Mouse (Mus musculus) retina, postnatal 1 day (tissue): ENCODE measurements around the gene Tcf7l2.
A peak's percentile ranks its signal among the peaks of the same experiment; 100 is the strongest.

Experiments
- DNase-seq: peaks from one replicate; pipeline ENCODE4 v3.0.0-alpha.2; 2012

Gene Tcf7l2

GRCm38 (mm10) chr19:55867255-55867654 is 125.6 kb downstream of the Tcf7l2 start:
- no peak for DNase-seq

- DNase-seq = no peak
Measured at GRCm38 (mm10) chr19:55867905-55868304, 126.3 kb downstream of the Tcf7l2 start.

GRCm38 (mm10) chr19:55868597-55868996 is 127.0 kb downstream of the Tcf7l2 start:
- DNase-seq = no peak

DNA sequence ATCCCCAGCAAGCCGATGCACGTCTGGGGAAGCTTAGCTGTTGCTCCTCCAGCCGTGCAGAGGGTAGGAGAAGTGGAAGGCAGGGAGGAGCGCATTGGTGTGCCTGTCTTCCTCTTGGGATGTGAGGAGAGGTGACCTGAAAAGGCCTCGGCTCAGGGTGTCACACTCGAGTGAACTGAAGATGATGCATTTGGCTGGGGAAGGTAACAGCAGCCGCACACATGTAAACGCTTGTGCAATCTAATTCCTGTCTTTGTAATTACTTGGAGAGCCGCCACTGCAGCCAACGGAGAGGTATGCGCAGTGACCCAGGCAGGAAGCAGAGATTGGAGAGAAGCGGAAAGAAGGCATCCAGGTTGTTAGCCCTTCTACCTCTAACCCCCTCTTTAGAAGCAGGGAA is 129.2 kb downstream of the Tcf7l2 start:
- no peak for DNase-seq

DNA sequence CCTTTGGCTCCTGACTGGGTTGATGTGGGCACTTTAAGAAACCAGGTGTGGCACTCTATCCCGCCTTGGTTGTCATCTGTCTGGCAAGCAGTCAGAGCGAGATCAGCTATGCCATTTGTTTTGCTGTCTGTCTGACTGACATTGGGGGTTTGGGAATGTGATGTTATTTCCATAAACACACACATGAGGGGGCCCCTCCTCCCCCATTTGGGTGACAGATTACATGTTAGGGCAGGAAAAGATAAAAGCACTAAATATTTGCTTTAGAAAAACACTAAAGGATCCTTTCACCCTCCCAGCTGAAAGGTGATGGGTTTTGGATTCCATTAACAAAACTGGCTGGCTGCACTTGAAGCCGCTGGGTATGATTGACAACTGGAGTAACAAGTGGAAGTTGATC is 129.9 kb downstream of the Tcf7l2 start:
- no peak for DNase-seq

DNA sequence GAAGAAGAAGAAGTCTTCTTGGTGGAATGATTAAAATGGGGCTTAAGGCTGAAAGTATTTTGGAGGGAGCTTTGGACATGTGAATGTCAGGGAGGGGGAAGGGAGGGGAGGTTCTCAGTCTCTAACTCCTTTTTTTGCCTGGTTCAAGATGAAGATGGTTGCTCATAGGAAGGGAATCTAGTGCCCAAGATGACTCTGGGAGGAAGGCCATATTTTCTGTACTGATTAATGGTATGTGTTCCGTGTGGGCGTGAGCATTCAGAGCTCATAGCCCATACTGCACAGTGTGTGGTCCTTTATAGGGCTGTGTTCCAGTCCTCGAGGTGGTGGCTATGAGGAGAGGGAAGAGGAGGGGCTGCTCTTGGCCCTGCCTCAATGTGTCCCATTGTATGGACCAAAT is 131.6 kb downstream of the Tcf7l2 start:
- no peak for DNase-seq

DNA sequence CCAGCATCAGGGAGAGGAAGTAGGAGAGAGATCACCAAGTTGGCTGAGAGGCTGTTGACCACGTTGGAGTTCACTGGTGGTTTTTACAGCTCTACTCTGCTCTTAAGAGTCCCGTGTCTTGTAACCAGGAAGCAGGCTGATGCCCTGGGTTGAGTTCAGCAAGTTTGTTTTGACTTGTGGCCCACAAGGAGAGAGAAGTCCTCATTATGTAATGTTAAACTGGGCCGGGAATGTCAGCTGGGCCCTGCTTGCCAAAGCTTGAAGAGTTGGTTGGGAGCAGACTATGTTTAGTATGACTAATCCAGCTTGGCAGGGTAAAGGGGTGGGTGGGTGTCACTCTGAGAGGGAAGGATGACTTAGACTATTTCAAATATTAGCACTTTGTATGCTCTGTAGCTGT is 134.9 kb downstream of the Tcf7l2 start:
- no peak for DNase-seq

GRCm38 (mm10) chr19:55877404-55877915 is 135.8 kb downstream of the Tcf7l2 start:
- DNase-seq = peak; percentile 85

- no peak for DNase-seq
Measured at GRCm38 (mm10) chr19:55880664-55881359, 139.2 kb downstream of the Tcf7l2 start.

DNA sequence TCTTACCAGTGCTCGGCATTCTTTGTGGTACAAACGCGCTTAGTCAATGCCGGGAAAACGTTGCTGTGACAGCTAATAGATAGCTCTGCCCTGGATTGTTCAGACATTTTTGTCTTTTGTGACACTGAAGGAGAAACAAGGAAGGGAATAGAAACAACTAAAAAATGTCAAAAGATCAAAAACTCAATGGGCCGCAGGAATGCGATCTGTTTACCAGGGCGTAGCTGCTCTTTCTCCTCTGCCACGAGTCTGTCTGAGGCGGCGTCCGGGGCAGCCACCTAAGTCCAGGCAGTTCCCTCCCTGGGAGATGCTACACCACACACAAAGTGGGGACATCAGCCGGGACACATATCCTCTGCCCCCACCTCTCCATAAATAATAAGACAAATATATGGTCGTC is 144.9 kb downstream of the Tcf7l2 start:
- DNase-seq = no peak

DNA sequence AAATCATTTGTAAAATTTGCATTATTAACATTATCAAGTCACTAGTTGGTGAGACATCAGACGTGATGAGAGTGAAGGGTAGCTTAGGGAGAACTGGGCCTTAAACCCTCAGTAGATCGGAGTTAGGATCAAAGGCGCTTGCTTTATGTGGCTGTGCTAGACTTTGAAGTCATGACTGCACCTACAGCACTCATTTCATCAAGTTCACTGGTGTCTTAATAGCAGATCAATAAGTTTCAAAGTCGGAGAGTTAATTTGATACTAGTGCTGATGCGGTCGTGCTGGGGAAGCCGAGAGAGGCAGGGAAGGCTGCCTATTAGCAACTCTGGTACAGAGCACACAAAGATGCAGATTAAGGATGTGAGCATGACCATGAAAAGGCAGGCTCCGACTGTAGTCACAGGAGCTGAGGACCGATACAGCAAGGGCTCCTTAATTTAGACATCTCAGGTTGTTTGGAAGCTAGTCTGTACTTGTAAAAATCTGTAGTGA is 150.1 kb downstream of the Tcf7l2 start:
- DNase-seq = no peak

- DNase-seq = no peak
Measured at GRCm38 (mm10) chr19:55893557-55893956, 151.9 kb downstream of the Tcf7l2 start.

GRCm38 (mm10) chr19:55894396-55894795 is 152.8 kb downstream of the Tcf7l2 start:
- no peak for DNase-seq

- DNase-seq = peak; percentile 83
Measured at GRCm38 (mm10) chr19:55895317-55895716, 153.7 kb downstream of the Tcf7l2 start.

DNA sequence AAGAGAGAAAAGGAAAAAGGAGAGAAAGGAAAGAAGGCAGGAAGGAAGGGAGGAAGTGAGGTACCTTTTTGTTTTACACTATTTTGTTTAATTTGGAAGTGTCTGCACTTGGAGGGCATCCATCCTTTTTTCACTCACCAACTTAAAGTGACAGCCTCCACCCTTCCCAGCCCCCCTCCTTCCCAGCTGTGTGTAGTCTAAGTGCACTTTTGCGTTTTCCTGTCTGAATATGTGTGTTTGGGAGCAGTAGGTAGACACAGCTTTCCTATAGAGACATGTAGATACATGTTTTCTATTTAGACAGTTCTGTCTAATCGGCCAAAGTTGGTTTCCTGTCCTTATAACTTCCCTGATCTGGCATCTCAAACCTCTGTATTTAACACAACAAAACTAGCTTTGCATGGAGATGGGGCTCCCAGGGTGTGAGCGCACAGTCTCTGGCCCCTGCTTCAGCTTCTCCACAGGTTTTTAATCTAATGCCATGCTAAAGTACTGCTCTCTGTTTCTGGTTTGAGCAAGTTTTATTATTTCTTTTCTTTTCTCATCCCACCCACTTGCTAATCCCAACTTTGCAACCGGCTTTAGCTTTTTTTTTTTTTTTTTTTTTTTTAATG is 154.3 kb downstream of the Tcf7l2 start:
- no peak for DNase-seq

DNA sequence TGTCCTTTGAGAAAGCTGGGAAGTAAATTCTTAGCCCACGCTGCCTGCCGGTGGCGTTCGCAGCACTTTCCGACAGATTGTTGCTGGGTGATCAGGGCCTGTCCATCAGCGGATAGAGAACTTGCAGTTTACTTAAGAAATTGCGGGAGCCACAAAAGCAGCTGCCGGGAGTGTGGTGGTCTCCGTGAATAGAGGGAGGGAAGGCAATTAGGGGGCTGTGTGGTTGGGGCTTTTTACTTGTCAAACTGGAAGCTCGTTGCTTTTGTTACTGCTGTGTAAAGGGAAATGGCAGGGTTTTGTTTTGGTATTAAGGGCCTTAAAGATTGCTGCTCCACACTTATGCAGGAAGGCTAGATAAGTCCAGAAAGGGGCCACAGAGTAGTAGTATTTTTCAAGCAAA is 155.0 kb downstream of the Tcf7l2 start:
- no peak for DNase-seq

GRCm38 (mm10) chr19:55902573-55903385 is 161.2 kb downstream of the Tcf7l2 start:
- no peak for DNase-seq

DNA sequence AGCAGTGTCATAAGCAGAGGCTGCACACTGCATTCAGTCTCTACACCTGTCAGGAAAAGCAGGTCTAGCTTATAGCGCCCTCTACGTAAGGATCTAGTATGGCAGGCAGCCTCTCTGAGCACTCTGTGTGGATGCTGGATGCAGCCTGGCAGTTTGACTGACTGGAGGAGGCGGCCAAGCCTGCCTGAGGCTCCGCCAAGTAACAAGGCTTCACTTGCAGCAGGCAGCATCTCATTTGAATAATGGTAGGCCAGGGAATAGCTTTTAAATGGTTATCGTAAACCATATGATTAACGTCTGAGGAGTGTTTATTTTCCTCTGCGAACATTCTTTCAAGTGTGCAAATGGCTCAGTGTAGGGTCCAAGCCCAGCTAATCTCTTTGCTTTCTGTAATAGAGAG is 167.4 kb downstream of the Tcf7l2 start:
- DNase-seq = peak; percentile 55

DNA sequence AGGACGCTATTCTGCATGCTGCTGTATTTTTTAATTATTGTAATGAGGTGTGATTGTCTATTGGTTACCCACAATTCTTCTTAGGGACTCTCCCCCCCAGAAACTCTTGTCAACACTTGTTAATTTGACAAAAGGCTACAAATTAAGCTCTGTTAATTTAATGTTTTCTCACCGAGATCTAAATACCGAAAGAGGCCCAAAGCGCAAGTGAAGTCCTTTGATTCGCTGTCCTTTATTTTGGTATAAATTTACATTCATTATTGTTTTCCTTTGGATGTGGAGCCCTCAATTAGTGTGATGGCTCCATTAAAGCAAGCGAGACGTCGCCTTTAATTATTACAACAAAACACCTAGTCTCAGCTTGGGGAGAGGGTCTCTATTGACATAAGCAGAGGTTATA is 170.3 kb downstream of the Tcf7l2 start:
- DNase-seq = peak; percentile 81

- no peak for DNase-seq
Measured at GRCm38 (mm10) chr19:55912813-55913212, 171.2 kb downstream of the Tcf7l2 start.

- peak; percentile 80 for DNase-seq
Measured at GRCm38 (mm10) chr19:55913585-55913984, 172.0 kb downstream of the Tcf7l2 start.

GRCm38 (mm10) chr19:55914614-55915211 is 173.1 kb downstream of the Tcf7l2 start:
- DNase-seq = peak; percentile 43

- DNase-seq = no peak
Measured at GRCm38 (mm10) chr19:55915506-55915905, 173.9 kb downstream of the Tcf7l2 start.
